Mouse (Mus musculus) spleen, adult 18-20 months (tissue): ENCODE results near the gene Cdk17.

Source experiments
- DNase-seq, 2 experiments: peaks; one replicate each; pipeline ENCODE4 v3.0.0; 2022; ENCODE audit warnings: mixed read lengths in 2 of 2

Gene Cdk17

GRCm38 (mm10) chr10:93171182-93171855, 10.6 kb downstream of the Cdk17 start:
- DNase-seq = peak; percentile 45 to 47

DNA sequence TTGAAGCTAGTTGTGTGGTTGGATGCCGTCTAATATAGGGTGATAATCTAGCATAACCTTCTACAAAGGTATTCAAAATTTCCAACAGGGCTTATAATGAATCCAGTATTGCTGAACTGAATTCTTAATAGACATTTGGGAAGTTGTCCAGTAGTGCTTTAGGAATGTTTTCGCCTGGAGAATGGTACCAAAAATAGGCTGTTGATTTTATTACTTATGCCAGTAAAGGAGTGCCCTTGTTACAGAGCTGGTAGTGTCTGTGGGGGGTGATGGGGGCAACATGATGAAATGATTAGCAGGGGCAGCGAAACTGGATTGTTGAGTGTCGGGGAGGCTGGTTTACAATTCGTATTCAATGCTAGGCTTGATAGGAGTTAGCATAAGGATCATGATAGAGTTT, 16.8 kb downstream of the Cdk17 start:
- DNase-seq = no peak

DNA sequence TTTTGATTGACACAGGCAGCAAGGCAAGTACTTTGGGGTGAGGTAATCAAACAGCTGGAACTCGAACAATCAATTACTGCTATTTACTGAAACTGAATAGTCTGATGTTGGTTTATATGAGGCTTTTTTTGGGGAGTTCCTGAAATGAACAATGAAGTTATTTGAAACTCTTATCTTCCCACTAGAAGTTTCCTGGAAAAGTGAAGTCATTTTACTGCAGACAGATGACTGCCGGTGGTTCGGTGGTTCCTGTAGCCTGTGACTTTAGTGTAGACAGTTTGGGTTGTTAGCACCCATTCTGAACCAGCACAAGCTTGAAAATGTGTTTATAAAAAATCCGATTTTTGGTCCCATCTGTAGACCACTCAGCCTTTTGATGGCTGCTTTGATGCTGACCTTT, 17.2 kb downstream of the Cdk17 start:
- no peak for DNase-seq

DNA sequence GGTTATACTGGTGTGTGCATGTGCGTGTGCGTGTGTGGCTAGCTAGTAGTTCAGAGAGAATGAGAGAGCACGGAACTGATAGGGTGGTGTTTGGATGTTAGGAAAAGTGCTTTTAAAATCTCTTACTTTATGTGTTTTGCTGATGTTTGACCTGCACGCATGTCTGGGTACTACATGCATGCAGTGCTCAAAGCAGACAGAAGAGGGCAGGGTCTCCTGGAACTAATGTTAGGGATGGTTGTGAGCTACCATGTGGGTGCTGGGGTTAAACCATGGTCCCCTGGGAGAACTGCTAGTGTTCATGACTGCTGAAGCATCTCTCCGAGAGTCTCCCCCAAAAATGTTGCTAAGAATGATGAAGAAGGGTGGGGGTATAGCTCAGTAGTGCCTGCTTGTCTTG, 18.0 kb downstream of the Cdk17 start:
- DNase-seq = no peak

GRCm38 (mm10) chr10:93179669-93180460, 19.2 kb downstream of the Cdk17 start:
- DNase-seq = no peak

DNA sequence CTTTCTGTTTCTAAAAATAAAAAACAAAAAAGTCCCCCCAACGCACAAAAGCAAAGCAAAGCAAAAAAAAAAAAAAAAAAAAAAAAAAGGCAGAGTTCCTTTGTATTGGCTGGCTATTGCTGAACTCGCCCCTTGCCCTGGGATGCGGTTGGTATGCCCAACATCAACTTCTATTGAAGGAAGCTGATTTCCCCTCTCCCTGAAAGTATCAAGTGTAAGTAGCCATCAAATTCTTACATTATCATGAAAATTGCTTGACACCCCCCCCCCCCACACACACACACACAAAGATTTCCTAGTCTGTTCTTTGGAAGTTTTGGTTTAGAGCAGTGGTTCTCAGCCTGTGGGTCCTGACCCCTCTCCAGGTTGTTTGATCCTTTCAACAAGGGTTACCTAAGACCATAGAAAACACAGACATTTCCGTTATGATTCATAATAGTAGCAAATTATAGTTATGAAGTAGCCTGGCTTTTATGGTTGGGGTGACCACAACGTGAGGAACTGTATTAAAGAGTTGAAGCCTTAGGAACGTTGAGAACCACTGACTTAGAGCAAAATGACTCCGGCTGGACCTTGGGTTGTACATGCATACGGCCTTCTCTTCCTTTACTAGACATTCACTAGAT, 23.8 kb downstream of the Cdk17 start:
- no peak for DNase-seq

DNA sequence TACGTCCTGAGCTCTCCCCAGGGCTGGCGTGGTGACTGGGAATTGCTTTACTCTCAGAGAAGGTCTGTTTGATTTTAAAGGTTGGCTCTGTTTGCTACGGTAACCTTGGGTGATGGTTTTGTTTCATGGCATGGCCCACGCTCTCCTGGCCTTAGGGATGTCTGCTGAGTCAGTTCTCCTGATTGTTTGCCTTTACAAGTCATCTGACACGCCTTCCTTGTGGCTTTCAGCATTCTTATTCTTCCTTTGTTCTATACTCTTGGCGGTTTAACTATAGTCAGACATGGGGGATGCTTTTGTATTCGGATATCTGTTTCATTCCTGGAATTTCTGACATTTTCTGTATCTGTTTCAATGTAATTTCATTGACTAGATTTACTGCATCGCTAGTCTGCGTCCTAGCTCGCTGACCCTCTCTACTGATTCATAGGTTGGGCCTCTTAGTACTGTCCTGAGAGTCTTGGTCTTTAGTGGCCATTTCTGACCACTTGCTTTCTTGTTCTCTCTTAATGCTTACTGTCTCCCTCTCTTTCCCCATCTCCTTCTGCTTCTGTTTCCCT, 27.8 kb downstream of the Cdk17 start:
- DNase-seq = no peak

DNA sequence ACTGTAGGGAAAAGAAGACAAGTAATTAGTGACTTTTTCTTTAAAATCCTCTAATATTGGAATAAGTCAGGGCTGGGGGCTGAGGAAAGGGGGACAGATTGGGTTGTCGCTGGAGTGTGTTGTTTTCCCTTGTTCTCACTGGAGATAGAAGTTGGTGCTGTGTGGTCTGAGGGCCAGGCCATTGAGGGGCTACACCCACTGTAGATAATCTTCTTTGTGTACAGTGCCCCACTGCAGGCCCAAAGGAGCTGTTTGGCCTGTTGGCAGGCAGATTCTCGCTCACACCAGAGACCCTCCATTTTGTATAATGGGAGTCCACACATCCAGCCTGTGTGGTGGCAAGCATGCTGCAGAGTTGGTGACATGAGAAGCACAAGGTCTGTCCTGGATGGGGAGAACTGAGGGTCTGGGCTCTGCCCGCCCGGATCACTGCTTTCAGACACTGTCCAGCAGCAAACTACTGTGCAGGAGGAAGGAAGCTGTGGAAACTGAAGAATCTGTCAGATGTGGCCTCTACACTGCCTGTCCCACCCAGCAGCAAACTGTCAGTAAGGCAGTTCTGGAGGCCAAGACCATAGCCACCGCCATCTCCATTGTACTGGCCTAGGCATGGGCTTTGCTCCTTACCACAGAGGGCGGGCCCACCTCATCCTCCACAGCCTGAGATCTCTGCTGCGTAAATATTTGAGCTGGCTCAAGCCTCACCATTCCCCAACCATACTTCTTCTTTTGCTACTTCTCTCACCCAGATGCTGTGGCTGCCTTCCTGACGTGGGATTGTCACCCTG, 30.0 kb downstream of the Cdk17 start:
- DNase-seq = no peak

GRCm38 (mm10) chr10:93197092-93197491, 36.4 kb downstream of the Cdk17 start:
- no peak for DNase-seq

DNA sequence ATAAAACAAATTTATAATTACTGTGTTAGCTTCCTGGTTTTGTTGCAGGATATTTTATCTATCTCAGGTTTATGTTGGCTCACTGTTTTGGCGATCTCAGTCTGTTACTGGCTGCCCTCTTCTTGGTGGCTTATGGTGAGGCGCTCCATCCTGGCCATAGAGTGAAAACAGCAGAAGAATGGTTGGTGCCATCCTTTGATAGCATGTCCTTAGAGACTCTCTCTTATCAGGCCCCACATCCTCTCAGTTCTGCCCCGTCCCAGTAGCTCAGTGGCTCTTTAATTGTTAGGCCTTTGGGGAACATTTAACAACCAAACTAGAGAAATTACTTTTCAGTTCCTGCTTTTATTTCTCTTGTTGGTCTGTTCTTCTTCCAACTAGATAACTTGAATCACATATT, 38.3 kb downstream of the Cdk17 start:
- DNase-seq = no peak

DNA sequence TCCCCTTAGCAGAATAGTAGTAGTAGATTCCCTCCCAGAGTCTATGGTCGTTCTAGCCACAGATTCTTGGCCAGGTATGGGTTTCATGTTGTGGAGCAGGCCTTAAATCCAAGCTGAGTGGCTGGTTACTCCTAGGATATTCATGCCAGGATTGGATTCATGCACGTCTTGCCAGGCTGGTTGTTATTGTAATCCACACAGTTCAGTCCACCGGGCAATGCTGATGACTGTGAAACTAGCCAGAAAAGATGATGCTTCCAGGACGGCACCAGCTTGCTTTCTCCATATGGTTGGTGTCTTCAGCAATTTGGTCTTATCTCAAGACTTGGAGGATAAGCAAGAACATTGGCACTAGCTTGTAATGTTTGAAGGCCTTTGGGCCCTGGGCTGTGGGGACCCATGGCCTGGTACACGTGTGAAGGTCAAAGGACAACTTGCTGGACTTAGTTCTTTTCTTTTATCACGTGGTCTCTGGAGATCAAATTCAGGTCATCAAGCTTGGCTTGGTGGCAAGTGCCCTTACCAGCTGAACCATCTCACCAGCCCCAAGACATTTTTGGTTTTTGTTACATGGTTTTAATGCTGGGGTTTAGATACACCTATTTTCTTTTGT, 41.3 kb downstream of the Cdk17 start:
- no peak for DNase-seq

- DNase-seq = no peak
Observed at GRCm38 (mm10) chr10:93205287-93205956, 44.7 kb downstream of the Cdk17 start.

GRCm38 (mm10) chr10:93207176-93207575, 46.5 kb downstream of the Cdk17 start:
- no peak for DNase-seq

DNA sequence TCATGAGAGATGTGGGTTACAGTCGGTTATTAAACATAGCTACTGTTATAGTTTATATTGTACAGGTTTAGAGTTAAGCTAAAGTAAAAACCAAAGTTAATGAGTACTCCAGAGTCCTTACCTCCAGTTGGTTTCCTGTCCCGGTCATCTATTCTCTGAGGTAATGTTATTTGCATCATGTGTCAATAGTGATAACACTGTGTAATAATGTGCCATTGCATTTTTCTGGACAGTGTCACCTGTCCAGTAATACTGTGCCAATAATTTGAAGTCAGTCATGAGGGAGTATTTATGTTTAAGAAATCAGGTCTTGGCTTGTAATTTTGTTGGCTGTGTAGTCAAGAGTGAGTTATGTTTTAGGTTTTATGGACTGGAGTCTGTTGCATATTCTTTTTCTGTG, 52.0 kb downstream of the Cdk17 start:
- DNase-seq = no peak

GRCm38 (mm10) chr10:93213339-93213738, 52.7 kb downstream of the Cdk17 start:
- no peak for DNase-seq

GRCm38 (mm10) chr10:93214251-93214650, 53.6 kb downstream of the Cdk17 start:
- DNase-seq = no peak

DNA sequence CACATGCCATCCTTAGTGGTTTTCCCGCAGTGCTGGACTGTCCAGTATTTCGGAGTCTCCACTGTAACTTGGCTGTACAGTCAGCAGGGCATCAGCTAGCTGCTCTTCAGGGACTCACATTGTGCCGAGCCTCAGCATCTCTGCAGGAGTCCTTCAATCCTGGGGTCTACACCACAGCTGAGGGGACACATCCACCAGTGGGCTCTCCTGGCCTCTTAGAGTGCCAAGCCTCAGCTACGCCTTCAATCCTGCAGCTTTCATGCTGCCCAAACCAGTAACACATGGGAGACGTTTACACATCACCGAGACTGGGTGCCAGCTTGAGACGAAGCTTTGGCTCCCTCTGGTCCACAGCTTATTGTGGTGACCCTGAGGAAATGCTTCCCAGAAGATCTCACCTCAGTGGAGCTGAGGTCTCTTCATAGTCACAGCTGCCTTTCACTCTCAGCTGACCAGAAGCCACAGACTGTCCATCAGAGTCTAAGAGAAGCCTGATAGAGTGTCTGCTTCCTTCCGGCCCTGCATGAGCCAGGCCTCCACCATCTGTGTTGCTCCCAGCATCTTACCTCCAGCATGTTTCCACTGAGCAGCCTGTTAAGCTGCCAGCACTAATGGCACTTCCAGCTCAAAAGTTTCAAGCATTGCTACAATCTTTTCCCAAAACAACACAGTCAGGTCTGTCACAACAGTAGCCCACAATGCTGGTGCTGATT, 54.5 kb downstream of the Cdk17 start:
- no peak for DNase-seq

DNA sequence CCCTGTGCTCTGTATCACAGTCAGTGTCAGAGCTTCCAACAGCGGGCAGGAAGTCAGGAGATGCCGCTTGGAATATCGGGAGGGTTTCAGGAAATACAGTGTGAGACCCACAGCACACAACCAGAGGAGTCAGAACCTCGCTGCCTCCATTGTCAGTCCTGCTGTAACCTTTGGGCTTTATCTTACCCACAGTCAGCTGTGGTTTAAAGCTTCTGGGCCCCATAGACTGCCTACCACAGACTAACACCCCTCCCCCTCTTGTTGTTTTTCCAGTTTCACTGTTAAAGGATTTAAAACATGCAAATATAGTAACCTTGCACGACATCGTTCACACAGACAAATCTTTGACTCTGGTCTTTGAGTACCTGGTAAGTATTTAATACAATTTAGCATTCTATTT, 65.1 kb downstream of the Cdk17 start:
- no peak for DNase-seq

GRCm38 (mm10) chr10:93227921-93228320, 67.2 kb downstream of the Cdk17 start:
- DNase-seq = no peak

- no peak for DNase-seq
Observed at GRCm38 (mm10) chr10:93228401-93229007, 67.8 kb downstream of the Cdk17 start.

DNA sequence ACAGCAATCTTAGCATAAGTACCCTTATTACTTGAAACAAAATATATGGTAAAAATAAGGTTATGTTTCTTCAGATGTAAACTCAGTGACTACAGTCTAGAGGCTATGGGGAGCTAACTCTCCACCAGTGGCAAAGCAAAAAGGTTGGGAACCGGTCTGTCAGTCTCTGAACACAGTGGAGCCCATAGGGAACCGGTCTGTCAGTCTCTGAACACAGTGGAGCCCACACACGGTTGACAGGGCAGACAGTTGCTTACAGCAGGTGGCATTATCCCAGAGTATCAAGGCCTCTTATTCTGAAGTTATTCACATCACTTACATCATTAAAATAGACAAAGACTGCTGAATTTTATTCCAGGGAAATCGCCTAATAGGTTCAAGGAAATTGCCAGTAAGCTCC, 70.8 kb downstream of the Cdk17 start:
- DNase-seq = no peak
